Mouse (Mus musculus) heart, postnatal 0 days (tissue): ENCODE results near the gene Upf2. TPM values are rescaled to one million over a fixed set of nuclear protein-coding genes. Genes with fewer than 3 reads are reported as not detected.

Experiments
- ATAC-seq: fragments of 200-750 bp; cut with Nextera tagmentation; 2 replicates; pipeline ENCODE4 v1.8.0; 2017; ENCODE audit warnings: low read depth, moderate number of reproducible peaks, moderate library complexity; ENCODE audit not compliant: insufficient read depth
- DNase-seq: peaks from one replicate; pipeline ENCODE4 v3.0.0-alpha.2; 2016; ENCODE audit warnings: low spot score
- H3K27ac ChIP-seq: fragments of 300-500 bp; sonication (generic); 2 replicates; pipeline ENCODE4 v1.5.1; 2014; ENCODE audit warnings: low read depth, mild to moderate bottlenecking
- H3K27me3 ChIP-seq: fragments of 300-500 bp; sonication (generic); 2 replicates; pipeline ENCODE4 v1.6.1; 2014; ENCODE audit warnings: low read length, mixed read lengths; ENCODE audit not compliant: control insufficient read depth, insufficient read depth
- H3K36me3 ChIP-seq: fragments of 300-500 bp; sonication (generic); replicated peaks from 2 replicates; pipeline ENCODE4 v1.6.1; 2014; ENCODE audit warnings: low read length, mixed read lengths; ENCODE audit not compliant: control insufficient read depth, insufficient read depth
- H3K4me1 ChIP-seq: fragments of 300-500 bp; sonication (generic); 2 replicates; pipeline ENCODE4 v1.6.1; 2014; ENCODE audit warnings: antibody characterized with exemption; ENCODE audit not compliant: control insufficient read depth, insufficient read depth
- H3K4me2 ChIP-seq: fragments of 300-500 bp; sonication (generic); 2 replicates; pipeline ENCODE4 v1.6.1; 2014; ENCODE audit warnings: low read depth, mild to moderate bottlenecking, low read length, moderate library complexity
- H3K4me3 ChIP-seq: fragments of 300-500 bp; sonication (generic); 2 replicates; pipeline ENCODE4 v1.5.1; 2014; ENCODE audit warnings: low read depth, low read length
- H3K9ac ChIP-seq: fragments of 300-500 bp; sonication (generic); replicated peaks from 2 replicates; pipeline ENCODE4 v1.6.1; 2014; ENCODE audit warnings: low read depth, low read length, mixed read lengths
- H3K9me3 ChIP-seq: fragments of 300-500 bp; sonication (generic); replicated peaks from 2 replicates; pipeline ENCODE4 v1.6.1; 2016; ENCODE audit warnings: low read length; ENCODE audit not compliant: control insufficient read depth
- CTCF ChIP-seq: IDR thresholded peaks from 2 replicates; pipeline ENCODE4 v1.5.1; 2016; ENCODE audit warnings: antibody characterized with exemption, control low read depth, low read depth
- EP300 ChIP-seq: IDR thresholded peaks from 2 replicates; pipeline ENCODE4 v1.6.1; 2016; ENCODE audit warnings: antibody characterized with exemption, low read depth
- whole genome bisulfite sequencing: fragments of 180-500 bp; shearing (Covaris S2); extraction: QIAGEN DNeasy Blood & Tissue Kit; methylation state at CpG from one replicate; pipeline ENCODE4 v1.1.7; 2014; 5-methylcytosine and 5-hydroxymethylcytosine counted together
- polyA plus RNA-seq: library from polyadenylated mRNA; unstranded; fragments of >200 nt; fragmentation: Nextera tagmentation; extraction: Ambion mirVana; gene quantifications from 2 replicates; pipeline ENCODE4 v1.2.1, GENCODE M21; 2015
- total RNA-seq: library from RNA; depleted of rRNA; stranded (reverse); fragments of >200 nt; gene quantifications from 2 replicates; pipeline ENCODE4 v1.2.3, GENCODE M21; 2014; ENCODE audit warnings: low replicate concordance

Gene Upf2
- total and polyA plus RNA-seq, 2 experiments from 2014 or later: 3.6 to 5.6 TPM

DNA sequence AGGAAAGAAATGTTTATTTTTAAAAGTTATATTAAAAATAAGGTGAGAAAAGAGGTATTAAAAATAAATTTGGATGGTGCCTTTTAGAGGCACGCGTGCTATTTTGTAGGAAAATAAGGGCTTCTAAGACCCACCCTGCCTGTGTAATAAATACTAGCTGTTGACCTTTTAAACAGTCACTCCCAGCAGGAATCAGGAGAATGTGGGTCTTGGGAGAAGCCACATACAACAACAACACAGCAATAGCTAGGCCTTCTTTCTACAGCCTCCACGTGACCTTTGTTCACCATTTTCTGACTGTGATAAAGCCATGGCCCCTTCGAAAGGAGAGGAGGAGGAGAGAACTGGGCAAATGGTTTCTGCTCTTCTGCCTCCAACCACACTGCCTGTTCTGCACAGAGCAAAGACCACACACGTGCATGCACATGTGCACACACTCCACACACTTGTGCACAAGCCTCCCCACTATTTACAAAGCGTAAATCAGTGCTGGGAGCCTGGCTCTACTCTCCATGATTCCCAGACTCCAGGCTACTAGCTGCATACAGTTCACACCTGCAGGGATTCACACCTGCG lies 121.5 kb downstream of the Upf2 start:
- no peak for DNase-seq
- Histone ChIP-seq H3K4me1 (peaks cover 19% of the 10 kb centered on the region), H3K9me3 (no peaks in the 10 kb centered on the region), H3K27ac (no peak overlapping the region), H3K9ac (no peak overlapping the region), H3K4me3 (no peak overlapping the region), H3K27me3 (no peaks in the 10 kb centered on the region), H3K36me3 (no peaks in the 10 kb centered on the region), H3K4me2 (no peak overlapping the region)
- no peak for ATAC-seq
- TF ChIP-seq EP300 (no peak), CTCF (no peak)
- 79% methylated on average over 7 of the region's 7 CpGs for WGBS

DNA sequence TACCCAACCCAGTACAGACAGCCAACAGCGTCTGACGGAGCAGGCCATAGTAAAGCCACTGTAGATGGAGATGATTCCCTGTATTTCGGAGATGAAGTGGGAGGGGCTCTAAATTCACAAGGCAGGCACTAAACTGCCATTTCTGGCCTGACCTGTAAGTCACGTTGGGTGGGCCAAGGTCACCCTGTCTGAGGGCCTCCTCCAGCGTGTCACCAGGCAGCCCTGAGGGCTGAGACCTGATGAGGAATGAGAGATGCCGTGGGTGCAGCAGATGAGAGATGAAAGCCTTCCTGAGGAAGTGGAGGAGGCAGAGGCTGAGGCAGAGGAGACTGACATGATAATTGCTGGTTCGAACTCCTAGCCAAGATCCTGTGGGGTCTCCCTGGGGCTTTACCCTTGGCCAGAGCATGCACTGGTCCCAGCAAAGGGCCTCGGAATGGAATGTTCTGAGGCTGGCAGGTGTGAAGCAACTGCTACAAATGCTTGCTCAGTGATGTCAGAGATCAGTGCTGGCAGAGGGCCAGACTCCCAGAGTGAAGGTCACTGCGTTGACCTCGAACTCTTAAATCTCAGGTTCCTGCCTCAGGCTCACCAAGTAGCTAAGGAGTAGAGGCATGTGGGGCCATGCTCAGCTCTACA lies 123.7 kb downstream of the Upf2 start:
- TF ChIP-seq EP300 (0 out of 2 replicates have a peak, but pooled peaks have one; percentile 31), CTCF (no peak)
- H3K4me1 ChIP-seq: peaks cover 19% of the 10 kb centered on the region
- H3K27me3 ChIP-seq: no peaks in the 10 kb centered on the region
- H3K9me3 ChIP-seq: no peaks in the 10 kb centered on the region
- peak; percentile 57 for DNase-seq
- no peak overlapping the region for H3K4me2 ChIP-seq
- peak; percentile 88 for ATAC-seq
- no peak overlapping the region for H3K9ac ChIP-seq
- WGBS: 35% methylated on average over 10 of the region's 10 CpGs
- H3K27ac ChIP-seq: peak overlapping the region; percentile 75
- H3K36me3 ChIP-seq: no peaks in the 10 kb centered on the region
- H3K4me3 ChIP-seq: no peak overlapping the region

DNA sequence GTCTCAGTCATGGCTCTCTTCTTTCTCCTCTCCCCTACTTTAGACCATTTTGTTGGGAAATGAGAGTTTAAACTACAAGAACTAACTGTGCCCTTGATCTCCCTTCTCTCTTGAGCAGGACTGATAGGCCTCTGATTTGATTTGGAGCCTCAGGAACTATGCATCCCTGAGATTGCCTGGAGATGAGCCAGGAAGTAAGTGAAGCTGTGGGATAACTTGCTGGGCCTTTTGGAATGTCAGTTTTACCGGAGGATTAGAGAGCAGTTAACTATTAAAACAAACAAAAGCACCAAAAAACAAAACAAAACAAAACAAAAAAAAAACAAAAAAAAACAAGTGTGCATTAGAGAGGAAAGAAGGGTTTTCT lies 124.2 kb downstream of the Upf2 start:
- TF ChIP-seq CTCF (no peak), EP300 (no peak)
- 14% methylated on average over 1 of the region's 1 CpGs for WGBS
- ATAC-seq (no peak), DNase-seq (no peak)
- peaks cover 19% of the 10 kb centered on the region for H3K4me1 ChIP-seq
- H3K27ac ChIP-seq: peak overlapping the region; percentile 75
- no peaks in the 10 kb centered on the region for H3K9me3 ChIP-seq
- H3K4me2 ChIP-seq: no peak overlapping the region
- H3K27me3 ChIP-seq: no peaks in the 10 kb centered on the region
- no peaks in the 10 kb centered on the region for H3K36me3 ChIP-seq
- no peak overlapping the region for H3K9ac ChIP-seq
- no peak overlapping the region for H3K4me3 ChIP-seq

DNA sequence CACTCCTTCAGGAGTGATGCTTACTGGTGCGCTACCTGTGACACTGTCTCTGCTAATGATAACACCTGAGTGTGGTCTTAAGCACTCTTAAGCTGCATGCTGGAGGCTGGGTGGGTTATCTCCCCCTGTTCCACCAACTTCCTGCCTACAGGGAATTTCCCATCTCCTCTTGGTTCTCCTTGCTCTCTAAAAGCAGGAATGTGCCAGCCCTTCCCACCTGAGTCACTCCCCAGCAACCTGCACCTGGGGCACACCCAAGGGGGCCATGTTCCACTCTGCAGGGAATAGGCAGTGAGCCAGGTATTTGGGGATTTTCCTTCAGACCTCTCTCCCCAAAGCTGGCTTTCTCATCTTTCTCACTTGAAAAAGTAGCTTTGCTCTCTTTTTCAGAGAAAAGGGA lies 128.8 kb downstream of the Upf2 start:
- DNase-seq (no peak), ATAC-seq (no peak)
- Histone ChIP-seq H3K4me3 (no peak overlapping the region), H3K27me3 (no peaks in the 10 kb centered on the region), H3K36me3 (no peaks in the 10 kb centered on the region), H3K4me1 (peaks cover 4% of the 10 kb centered on the region), H3K4me2 (no peak overlapping the region), H3K9ac (no peak overlapping the region), H3K27ac (no peak overlapping the region), H3K9me3 (no peaks in the 10 kb centered on the region)
- TF ChIP-seq CTCF (no peak), EP300 (no peak)
- 89% methylated on average over 1 of the region's 1 CpGs for WGBS

DNA sequence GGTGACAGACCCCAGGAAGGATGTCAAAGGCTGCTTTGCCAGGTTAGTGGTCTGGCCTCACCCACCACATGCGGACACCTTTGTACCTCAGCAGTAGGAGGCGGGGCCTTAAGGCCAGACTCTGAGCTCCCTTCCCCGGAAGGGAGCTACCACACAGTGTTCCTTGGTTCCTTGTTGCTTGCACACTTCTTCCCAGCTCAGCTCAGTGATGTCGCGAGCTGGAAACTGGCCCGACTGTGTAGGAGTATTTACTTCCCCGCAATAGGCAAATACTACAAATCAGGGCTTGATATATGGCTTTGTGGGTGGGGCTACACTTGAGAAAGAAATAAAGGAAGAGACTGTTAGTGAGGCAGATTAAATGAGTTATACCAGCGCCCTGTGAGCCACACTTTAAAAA lies 129.8 kb downstream of the Upf2 start:
- DNase-seq (no peak), ATAC-seq (no peak)
- Histone ChIP-seq H3K27ac (no peak overlapping the region), H3K4me1 (0 out of 2 replicates have a peak, but pooled peaks cover 7% of the 10 kb centered on the region), H3K27me3 (no peaks in the 10 kb centered on the region), H3K36me3 (no peaks in the 10 kb centered on the region), H3K4me3 (no peak overlapping the region), H3K4me2 (no peak overlapping the region), H3K9me3 (no peaks in the 10 kb centered on the region), H3K9ac (no peak overlapping the region)
- TF ChIP-seq CTCF (no peak), EP300 (no peak)
- WGBS: 60% methylated on average over 8 of the region's 8 CpGs

DNA sequence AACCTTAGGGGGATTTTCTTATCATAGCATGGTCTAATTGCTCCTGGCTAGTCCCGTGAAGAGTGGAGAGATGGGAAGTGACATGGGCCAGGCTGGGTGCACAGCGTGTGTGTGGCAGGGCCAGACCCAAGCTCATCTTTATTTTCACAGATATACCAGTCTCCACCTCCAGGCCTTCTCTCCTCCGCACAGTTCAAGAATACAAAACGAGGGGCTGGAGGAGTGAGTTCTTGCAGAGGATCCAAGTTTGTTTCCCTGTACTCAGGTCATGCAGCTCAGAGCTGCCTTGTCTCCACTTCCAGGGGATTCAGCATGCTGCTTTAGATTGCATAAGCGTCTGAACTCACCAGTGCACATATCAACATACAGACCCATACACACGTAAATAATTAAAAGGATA lies 131.3 kb downstream of the Upf2 start:
- Histone ChIP-seq H3K36me3 (no peaks in the 10 kb centered on the region), H3K4me3 (no peak overlapping the region), H3K9me3 (no peaks in the 10 kb centered on the region), H3K4me2 (no peak overlapping the region), H3K4me1 (peaks cover 7% of the 10 kb centered on the region; the same call in 1 of the 2 replicates), H3K9ac (no peak overlapping the region), H3K27ac (no peak overlapping the region), H3K27me3 (no peaks in the 10 kb centered on the region)
- WGBS: 81% methylated on average over 6 of the region's 6 CpGs
- no peak for DNase-seq
- no peak for TF ChIP-seq EP300
- no peak for ATAC-seq
